Mouse (Mus musculus): ENCODE measurements around the gene Thap7.
"Not testable (repeated sequence)": the region's sequence is repeated elsewhere in the genome, so short reads cannot be mapped to it uniquely, and the experiment has no call there.

Thap7 gene

DNA sequence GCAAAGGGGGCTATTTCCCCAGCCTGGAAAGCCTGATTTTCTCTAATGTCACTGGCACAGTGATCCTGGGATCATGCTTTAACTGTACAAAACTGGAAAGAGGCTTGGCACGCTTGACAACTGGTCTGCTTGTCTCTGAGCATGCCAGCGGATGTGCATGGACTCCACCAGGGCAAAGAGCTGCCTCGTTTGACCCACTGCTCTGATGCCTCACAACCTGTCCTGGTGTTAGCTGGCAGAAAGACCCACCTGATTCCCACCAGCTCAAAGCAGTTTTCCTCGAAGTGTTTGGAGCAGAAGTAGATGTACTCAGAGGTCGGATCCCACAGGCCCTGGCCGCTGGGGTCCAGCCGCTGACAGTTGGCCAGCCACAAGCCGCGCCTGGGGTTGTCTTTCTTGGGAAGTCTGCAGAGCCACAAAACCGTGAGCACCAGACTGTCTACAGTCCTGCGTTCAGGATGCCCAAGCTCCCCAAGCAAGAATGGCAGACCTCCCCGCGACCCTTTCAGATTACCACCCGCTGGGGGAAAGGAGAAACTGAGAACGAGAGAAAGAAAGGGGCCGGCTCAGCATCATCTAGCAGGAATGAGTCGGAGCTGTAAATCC, 852 bp downstream of the Thap7 start:
- no peak for DNase-seq

DNA sequence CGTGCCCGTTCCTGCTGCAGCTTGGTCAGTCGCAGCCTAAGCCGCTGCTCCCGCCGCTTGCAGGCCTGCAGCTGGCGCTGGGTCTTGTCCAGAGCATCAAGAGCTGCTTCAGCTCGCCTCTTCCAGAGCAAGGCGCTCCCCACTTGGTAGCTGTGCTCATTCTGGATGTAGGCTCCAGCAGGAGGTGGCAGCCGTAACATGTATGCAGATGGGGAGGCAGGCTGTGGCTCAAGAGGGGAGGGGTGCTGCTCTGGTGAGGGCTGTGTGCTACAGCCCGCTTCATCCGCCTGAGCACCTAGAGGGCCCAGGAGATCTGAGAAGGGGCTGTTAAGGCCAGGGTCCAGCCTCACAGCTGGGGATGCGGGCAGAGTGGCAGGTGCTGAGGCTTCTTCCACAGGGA, 2.7 kb downstream of the Thap7 start:
- DNase-seq = no peak

DNA sequence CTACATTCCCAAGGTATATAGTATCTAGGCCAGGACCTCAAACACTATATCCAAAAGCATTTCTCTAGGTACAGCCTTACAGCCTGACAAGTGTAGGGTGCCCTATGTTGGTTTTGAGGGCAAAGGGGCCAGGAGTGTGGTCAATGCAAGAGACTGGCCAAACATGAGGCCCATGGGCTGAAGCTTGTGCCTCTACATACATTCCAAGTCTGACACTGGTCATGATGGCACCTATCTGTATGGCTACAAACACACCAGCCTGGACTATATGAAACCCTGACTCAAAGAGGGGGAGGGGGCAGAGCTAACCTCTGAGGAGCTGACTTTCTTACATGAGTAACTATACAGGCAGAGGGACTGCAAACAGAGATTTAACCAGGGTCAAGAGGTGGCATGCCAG, 3.3 kb downstream of the Thap7 start:
- DNase-seq = no peak

DNA sequence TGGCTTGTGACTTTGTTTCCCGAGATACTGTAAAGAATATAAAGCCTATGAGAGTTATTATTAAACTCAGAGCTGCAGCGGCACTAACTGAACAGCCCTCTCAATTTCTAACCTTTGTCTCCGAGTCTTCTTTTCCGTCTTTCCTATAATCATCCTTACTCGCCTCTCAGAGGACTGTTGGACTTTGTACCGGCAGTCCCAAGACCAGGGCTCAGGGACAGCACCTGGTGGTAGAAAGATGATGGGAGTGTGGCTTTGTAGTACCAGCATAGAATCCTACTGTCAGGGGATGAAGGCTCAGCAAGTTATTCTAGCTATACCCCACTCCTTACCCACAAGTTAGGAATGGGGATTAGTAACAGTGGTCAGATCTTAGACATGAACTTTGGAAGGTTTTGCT, 4.7 kb downstream of the Thap7 start:
- DNase-seq = no peak

DNA sequence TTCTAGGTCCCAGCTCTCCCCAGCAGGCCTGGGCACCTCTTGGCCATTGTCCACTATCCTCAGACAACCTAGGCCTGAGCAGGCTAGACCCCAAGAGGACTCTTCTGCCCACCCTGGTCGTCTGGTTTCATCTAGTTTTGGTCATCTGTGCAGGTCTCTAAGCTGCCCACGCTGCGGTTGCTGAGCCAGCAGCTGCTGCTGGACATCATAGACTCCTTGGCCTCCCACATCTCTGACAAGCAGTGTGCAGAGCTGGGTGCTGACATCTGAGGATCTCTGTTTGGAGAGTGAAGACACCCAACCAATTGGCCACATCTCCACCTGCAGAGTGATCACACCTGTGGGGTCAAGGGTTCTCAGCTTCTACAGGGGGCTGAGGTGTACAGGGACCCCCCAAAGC, 5.4 kb downstream of the Thap7 start:
- DNase-seq = no peak

DNA sequence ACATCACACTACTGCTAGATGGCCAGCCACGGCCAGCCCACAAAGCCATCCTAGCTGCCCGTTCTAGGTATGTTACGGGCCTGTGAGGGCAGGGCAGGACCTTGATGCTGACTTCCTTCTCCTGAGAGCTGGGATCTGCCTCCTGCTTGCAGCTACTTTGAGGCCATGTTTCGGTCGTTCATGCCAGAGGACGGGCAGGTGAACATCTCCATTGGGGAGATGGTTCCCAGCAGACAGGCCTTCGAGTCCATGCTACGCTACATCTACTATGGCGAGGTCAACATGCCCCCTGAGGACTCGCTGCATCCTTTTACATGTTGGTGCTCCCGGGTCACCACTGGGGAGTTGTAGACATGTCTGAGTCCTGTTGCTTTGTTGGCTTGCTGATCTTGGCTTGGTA, 6.8 kb downstream of the Thap7 start:
- no peak for DNase-seq

DNA sequence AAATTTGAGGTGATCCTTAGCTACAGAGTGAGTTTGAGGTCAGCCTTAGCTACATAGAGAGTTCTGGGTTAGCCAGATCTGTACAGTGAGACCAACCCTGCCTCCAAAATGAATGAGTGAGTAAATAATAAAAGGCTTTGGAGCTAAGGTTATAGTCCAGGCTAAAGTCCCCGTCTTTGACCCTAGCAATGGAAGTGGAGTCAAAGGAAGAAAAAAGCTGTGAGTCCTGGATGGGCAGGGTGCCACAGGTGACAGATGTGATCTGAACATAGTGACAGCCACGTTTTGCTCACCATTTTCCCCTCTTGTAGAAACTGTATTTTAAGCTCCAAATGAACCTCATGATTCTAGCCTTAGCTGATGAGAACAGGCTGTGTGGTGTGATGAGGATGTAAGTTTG, 12.0 kb downstream of the Thap7 start:
- DNase-seq = no peak

DNA sequence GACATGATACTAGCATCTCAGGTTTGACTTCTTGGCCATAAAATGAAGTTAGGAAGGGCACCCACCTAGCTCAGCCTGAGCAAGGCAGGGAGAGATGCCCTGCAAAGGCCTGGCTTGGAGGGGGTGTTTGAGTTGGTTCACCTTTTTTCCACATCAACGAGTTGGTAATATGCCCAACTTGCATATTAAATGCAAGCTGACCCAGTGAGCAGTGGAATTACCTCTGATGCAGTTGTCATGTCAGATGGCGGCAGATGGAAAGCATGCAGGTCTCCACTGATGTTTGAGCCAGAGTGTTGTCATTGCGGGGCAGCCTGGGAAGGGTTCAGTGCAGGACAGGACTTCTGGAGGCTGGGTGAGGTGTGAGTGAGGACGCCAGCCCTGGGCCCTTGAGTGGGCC, 19.5 kb downstream of the Thap7 start:
- no peak for DNase-seq

DNA sequence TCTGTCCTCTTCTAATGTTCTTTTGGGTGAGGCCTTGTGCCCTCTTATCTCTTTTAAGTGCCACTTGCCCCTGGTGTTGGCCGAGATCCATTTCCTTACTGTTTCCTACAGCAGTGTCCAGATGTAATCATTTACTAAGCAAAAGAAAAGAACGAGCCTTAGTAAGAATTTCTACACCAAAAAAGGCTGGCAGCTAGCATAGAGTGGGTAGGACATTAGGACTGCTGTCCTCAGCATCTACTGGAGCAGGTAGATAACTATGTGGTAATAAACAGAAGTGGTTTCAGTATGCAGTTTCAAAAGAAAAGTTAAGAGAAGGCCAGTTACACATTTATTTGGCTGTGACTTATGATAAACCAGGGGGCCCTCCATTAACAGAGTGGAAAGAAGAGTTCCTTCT, 20.2 kb downstream of the Thap7 start:
- DNase-seq = no peak

DNA sequence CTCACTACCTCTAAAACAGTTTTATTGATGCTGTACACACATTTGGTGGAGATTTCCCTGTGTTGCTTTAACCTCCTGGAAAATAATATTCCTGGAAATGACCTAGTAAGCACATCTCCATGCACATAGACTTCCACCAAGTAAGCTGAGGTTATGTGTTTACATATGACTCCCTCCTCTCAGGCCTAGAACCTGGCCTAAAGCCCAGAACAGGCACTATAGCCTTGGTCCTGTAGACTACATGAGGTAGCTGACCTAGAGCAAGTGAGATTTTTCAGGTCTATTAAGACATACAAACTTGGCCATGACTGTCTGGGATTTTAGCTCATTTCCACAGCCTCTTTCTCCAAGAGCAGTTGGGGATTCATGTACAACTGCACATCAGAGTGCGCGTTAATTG, 20.8 kb downstream of the Thap7 start:
- DNase-seq = no peak

DNA sequence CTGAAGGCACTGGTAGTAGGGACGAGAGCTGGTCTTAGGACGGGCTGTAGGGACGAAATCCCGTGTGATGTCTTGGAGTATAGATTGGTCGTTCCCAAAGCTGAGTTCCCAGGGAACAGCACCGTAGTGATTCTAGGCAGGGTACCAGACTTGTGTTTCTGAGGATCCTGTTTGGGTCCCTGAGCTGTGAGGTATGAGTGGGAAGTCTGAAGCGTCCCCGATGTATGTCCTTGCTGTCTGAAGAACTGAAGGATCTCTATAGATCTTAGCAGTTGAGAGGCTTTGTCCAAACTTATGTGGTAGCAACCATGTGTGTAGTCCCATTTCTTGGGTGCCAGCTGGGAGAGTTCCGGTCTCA, 21.7 kb downstream of the Thap7 start:
- DNase-seq = no peak

DNA sequence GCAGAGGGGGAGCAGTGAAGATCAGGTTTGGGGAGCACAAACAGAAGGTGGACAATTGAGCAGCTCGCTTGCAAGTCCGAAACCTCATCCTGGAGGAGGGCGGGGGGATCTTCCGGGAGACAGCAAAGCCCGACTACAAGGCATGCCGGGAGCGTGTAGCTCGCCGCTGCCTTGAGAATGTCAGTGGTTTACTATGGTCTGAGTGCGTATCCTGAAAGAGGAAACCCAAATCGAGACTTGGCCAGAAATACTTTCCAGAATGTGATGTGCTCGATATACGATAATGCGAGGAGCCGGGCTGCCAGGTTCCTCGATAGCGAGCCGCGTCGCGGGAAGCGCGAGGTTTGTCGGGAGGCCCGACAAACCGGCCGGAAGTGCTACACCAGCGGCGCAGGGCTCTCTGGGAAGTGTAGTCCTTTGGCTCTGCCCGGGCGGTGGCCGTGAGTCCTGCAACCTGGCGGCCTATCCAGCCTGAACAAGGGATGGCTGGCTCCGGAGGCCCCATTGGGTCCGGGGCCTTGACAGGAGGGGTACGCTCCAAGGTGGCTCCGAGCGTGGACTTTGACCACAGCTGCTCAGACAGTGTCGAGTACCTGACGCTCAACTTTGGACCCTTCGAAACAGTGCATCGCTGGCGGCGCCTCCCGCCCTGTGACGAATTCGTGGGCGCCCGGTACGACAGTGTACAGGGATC, 22.2 kb downstream of the Thap7 start, which contains the start of gene Lztr1:
Gene Lztr1, plus strand, starts transcription at position 143 of the 694 bp plus-strand sequence.
- DNase-seq = peak; percentile 93

DNA sequence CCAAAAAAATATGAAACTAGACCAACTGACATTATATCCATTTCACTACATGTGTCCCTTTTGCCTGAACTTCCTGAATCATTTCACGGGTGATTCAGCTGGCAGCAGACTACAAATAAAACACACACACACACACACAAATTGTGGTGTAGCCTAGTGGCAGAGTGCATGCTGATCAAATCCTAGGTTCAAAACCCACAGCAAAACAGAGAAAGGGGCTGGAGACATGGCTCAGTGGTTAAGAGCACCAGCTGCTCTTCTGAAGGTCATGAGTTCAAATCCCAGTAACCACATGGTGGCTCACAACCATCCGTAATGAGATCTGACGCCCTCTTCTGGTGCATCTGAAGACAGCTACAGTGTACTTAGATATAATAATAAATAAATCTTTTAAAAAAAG, 22.9 kb downstream of the Thap7 start:
- not testable (repeated sequence) for DNase-seq

DNA sequence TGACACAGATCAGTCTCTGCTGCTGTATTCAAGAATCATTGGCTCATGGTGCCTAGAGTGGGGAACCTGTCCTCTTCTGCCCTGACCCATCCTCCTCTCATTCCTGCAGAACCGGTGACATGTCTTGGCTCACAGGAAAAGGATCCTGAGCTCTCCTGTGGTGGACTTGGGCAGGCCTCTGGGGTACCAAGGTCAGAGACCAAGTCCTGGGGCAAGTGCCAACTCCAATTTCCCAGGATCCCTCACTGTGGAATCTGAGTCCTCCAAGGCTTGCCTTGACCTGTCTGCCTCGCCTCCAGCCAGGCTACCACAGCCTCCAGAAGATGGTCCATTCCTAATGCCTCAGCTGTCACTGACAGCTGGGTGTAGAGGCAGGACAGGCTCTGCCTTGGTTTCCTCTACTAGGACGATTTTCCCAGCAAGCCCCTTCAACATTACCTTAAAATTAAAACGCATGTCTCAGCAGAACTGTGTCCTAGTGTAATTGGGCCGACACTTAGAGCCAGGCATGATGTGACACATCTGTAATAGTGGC, 23.9 kb downstream of the Thap7 start:
- no peak for DNase-seq

DNA sequence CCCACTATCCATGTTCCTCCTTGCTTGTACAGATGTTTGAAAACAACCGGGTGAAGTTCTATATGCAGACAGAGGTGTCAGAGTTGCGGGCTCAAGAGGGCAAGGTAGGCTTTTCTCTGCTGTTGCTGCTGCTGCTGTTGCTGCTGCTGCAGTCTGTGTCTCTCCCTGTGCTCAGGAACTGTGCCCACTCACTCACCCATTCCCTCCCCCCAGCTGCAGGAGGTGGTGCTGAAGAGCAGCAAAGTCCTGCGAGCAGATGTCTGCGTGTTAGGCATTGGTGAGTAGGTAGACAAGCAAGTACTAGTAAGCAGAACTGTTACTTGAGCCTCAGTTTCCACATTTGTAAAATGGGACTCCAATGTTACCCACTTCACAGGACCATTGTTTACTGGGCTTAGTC, 28.3 kb downstream of the Thap7 start:
- no peak for DNase-seq

DNA sequence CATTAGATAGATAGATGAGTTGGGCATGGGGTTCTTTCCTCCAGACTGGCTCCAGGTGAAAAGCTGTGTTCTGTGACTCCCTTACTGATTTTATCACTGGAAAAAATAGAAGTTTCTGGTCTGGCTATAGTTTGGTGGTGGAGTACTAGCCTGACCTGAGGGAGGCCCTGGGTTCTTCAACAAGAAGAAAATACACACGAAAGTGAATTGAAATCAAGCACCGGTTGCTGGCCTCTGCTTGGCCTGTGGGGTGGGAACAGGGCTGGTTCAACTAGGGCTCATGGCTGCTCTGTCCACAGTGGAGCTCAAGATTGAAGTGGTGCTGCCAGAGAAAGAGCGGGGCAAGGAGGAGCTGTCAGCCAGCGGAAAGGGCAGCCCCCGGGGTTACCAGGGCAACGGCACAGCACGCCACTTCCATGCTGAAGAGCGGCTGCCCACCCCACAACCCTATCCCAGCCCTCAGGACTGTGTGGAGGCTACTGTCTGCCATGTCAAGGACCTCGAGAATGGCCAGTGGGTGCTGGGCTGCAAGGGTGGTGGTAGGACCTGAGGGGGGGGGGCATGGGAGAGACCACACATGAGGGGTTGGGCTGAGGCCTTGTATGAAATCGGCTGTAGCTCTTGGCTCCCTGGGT, 31.6 kb downstream of the Thap7 start:
- no peak for DNase-seq

DNA sequence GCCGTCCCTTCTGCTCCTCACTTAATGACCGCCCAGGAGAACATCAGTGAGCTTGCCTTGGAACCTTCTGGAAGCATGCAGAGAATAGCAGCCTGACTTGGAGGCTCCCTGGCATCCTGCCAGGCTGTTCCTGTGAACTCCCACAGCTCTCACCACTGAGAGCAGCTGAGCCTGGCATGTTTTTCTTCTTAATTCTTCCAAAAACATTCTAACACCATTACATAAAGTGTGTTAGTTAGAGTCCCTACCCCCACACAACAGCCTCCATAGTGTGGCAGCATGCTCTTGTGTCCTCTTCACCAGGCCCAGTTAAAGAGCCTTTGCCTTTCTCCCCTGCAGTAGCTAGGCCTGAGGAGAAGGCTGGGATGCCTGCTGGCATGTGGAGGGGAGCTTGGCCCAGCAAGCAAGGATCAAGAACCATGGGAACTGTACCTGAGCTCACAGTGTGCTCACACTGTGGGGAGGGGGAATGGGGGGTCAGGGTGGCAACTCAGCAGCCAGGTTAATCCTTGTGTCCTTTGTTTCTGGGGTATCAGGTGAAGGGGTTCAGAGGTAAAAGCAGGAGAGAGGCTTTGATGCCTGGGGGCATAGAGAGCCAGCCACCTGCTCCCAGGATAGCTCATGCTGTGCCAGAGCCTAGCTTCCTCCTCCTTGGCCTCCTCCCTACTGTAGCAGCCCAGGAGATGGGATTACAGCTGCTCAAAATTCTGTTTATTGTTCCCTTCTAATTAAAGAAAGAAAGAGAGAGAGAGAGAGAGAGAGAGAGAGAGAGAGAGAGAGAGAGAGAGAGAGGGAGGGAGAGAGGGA, 34.2 kb downstream of the Thap7 start:
- peak; percentile 83 for DNase-seq

DNA sequence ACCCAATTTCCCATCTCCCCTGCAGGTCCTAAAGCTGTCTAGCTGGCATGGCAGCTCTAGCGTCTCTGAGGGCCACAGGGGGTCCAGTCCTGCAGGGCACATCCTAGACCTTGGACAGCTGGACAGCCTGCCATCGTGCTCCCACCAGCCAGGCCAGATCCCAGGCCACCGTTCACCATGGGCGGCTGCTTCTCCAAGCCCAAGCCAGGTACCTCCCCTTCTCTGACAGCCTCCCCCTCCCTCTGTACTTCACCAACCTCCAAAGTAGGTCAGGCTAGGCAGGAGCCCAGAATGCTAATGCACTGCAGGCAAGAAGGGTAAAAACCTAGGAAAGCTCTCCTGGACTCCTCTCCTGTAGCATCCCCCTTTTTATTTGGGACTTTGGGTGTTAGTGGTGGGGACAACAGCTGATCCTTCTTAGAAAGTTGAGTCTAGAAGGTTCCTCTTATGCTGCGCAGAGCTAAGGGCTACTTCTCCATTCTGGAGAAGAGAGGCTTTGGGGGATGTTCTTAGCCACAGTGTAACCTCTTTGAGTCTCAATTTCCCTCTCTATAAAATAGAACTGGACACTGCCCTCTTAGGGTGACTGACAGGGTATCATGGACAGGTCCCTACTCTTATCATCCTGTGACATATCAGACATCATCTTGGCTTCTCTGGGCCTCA, 38.9 kb downstream of the Thap7 start:
- no peak for DNase-seq

DNA sequence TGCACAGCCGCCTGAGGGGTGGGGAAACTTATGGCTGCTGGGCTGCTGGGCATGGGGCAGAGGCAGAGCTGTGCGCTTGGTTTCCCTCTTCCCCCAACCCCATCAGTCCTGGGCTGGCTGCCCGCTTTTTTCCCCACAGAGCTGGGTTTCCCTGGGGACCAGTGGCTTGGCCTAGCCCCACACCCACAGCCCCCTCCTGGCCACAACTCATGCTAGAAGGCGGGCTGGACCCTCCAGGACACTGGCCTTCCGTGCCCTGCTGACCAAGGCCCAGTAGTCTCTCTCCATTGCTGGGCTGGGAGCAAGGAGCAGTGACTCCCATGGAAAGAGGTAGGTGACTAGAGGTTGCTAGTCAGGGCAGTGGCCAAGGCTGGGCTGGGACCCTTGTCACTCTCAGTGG, 39.8 kb downstream of the Thap7 start:
- DNase-seq = no peak

DNA sequence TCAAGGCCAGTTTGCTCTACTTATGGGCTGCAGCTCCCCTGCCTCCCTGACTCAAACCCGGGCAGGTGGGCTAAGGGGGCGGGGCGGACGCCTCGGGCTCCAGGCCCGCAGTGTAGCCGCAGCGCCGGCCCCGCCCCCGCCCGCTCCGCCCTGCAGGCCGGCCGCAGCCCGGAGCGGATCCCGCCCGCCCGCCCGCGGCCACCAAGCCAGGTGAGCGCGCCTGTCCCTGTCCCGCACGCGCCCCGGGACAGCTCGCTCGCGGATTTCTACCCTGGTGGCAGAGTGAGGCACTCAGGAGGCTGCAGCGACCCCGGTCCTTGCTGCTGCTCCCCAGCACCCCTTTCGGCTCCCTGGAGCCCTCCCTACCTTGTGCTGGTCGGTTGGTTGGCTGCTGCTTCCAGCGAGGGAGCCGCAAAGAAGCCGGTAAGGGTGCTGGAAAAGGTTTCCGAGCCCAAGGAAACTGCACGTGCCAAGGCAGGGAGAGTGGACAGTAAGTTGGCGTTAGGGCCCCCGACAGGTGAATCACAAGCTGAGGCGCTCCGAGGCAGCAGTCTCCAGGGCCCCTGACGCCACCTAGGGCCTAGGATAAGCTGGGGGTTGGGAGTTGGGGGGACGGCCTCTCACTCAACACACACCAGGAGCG, 41.3 kb downstream of the Thap7 start, which contains the start of gene Aifm3:
Gene Aifm3, plus strand, starts transcription at position 143 of the 643 bp plus-strand sequence.
- DNase-seq = peak; percentile 36

DNA sequence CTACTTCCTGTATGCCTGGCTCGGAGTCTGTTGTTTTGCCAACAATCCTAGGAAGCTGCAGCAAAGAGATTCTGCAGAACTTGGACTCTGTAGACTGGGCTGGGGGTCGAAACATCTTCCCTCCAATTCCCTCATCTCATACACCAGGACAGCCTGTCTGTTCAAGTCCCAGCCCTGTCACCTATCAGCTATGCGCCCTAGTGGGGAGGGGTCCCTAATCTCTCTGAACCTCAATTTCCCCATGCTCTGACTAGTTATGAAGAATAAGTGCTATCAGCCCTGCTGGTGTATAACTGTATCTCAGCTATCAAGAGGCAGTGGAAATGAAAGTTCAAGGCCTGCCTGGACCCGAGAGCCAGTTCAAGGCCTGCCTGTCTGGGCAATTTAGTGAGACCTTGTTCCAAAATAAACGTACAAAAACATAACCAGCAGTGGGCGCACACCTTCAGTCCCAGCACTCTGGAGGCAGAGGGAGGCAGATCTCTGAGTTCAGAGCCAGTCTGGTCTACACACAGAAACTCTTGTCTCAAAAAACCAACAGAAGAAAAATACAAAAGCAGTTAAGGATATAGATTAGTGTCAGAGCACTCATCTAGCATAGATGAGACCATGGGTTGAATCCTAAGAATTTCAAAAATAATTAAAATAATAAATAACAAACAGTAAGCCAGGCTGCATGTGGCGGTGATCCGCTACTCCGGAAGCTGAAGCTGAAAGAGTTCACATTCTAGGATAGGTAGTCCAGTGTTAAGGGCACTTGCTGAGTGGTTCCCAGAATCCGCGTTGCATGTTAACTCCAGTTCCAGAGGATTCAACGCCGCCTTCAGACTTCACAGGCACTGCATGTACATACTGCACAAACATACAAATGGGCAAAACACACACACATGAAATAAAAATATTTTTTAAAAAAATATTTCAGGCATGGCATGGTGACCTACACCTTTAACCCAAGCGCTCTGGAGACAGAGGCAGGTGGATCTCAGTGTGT, 42.2 kb downstream of the Thap7 start:
- no peak for DNase-seq

All from right cerebral cortex, postnatal 25 days (tissue).